Mouse (Mus musculus) liver, adult 2 months (tissue): Measurements from ENCODE around the gene Runx2.

Experiments
- CTCF ChIP-seq: fragments of 200-500 bp; IDR thresholded peaks from 2 replicates; pipeline ENCODE4 v1.5.1; 2011; ENCODE audit warnings: low read depth, low read length, control low read depth
- POLR2A ChIP-seq: fragments of 200-500 bp; IDR thresholded peaks from 2 replicates; pipeline ENCODE4 v1.6.1; 2011; ENCODE audit warnings: low read length, control low read depth; ENCODE audit not compliant: insufficient read depth; ENCODE audit errors: extremely low read depth

DNA sequence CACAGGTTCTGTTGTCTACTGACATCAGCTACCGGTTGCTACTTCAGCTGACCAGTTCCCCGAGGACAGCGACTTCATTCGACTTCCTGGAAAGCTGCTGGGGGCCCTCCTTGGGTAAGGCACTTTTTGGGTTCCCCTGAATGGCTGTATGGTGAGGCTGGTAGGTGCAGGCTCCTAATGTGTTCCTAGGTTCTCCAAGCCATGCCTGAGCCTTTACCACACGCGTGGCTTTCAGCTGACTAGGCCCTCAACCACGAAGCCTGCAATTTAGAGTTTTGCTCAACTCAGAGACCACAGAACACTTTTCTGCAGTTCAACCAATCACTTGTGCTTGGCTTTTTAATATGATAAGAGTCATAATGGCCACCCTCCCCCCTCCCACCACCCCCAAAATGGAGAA lies 208.4 kb downstream of the Runx2 start:
- TF ChIP-seq CTCF (no peak), POLR2A (no peak)
